Mouse (Mus musculus) heart, embryonic 14.5 days (tissue): ENCODE data around the gene Nek3. TPM values are rescaled to one million over a fixed set of nuclear protein-coding genes. Genes with fewer than 3 reads are reported as not detected.

Experiments
- ATAC-seq: fragments of 200-750 bp; cut with Nextera tagmentation; 2 replicates; pipeline ENCODE4 v1.8.0; 2017; ENCODE audit warnings: low read depth, moderate TSS enrichment; ENCODE audit not compliant: insufficient number of reproducible peaks, insufficient read depth, low FRiP score
- H3K27ac ChIP-seq, 2 experiments: fragments of 200-500 bp in 1 of 2; fragments of 300-500 bp in 1 of 2; sonication (generic) in 1 of 2; replicated peaks in 1 of 2; 2 replicates each; pipeline ENCODE4 v1.5.1; 2012 to 2014; ENCODE audit warnings: low read depth in 2 of 2, low read length in 2 of 2, control low read depth in 1 of 2, mild to moderate bottlenecking in 1 of 2, mixed read lengths in 1 of 2; ENCODE audit not compliant: control insufficient read depth in 1 of 2, insufficient read depth in 1 of 2
- H3K27me3 ChIP-seq: fragments of 300-500 bp; sonication (generic); 2 replicates; pipeline ENCODE4 v1.6.1; 2014; ENCODE audit warnings: mild to moderate bottlenecking, low read length, control low read depth; ENCODE audit not compliant: control insufficient read depth, insufficient read depth
- H3K36me3 ChIP-seq: fragments of 300-500 bp; sonication (generic); 2 replicates; pipeline ENCODE4 v1.6.1; 2014; ENCODE audit warnings: mild to moderate bottlenecking, control low read depth, low read length, mixed read lengths; ENCODE audit not compliant: control insufficient read depth, insufficient read depth
- H3K4me1 ChIP-seq, 2 experiments: fragments of 200-500 bp in 1 of 2; fragments of 300-500 bp in 1 of 2; sonication (generic) in 1 of 2; 2 replicates each; pipeline ENCODE4 v1.6.1; 2012 to 2014; ENCODE audit warnings: low read length in 2 of 2, control low read depth in 1 of 2, mixed read lengths in 1 of 2; ENCODE audit not compliant: control insufficient read depth in 2 of 2, insufficient read depth in 2 of 2
- H3K4me2 ChIP-seq: fragments of 300-500 bp; sonication (generic); 2 replicates; pipeline ENCODE4 v1.6.1; 2014; ENCODE audit warnings: mild to moderate bottlenecking, low read length
- H3K4me3 ChIP-seq, 2 experiments: fragments of 200-500 bp in 1 of 2; fragments of 300-500 bp in 1 of 2; sonication (generic) in 1 of 2; 2 replicates each; pipeline ENCODE4 v1.5.1; 2012 to 2014; ENCODE audit warnings: low read length in 2 of 2, mild to moderate bottlenecking in 2 of 2, control low read depth in 1 of 2, low read depth in 1 of 2, moderate library complexity in 1 of 2; ENCODE audit not compliant: control insufficient read depth in 1 of 2, insufficient read depth in 1 of 2
- H3K9ac ChIP-seq: fragments of 300-500 bp; sonication (generic); 2 replicates; pipeline ENCODE4 v1.6.1; 2014; ENCODE audit warnings: mild to moderate bottlenecking, low read length
- H3K9me3 ChIP-seq: fragments of 300-500 bp; sonication (generic); 2 replicates; pipeline ENCODE4 v1.6.1; 2016; ENCODE audit warnings: low read length, control low read depth; ENCODE audit not compliant: control insufficient read depth
- WGBS: fragments of 180-500 bp; shearing (Covaris S2); extraction: QIAGEN DNeasy Blood & Tissue Kit; methylation state at CpG from one replicate; pipeline ENCODE4 v1.1.7; 2014; 5-methylcytosine and 5-hydroxymethylcytosine counted together
- polyA plus RNA-seq: library from polyadenylated mRNA; unstranded; fragments of >200 nt; fragmentation: Nextera tagmentation; extraction: Ambion mirVana; gene quantifications from 2 replicates; pipeline ENCODE4 v1.2.1, GENCODE M21; 2014

Nek3 gene
- polyA plus RNA-seq = 5.1 and 5.6 TPM in 2 replicates

GRCm38 (mm10) chr8:22166080-22166603, at the start of gene Nek3:
Gene Nek3, minus strand, starts transcription at chr8:22166435.
- Histone ChIP-seq H3K4me1 (peaks cover 0 to 9% of the 10 kb centered on the region in 2 experiments; a peak in 2 of 4 replicates), H3K36me3 (peaks cover 45% of the 10 kb centered on the region), H3K27me3 (no peaks in the 10 kb centered on the region), H3K27ac (peak within 1 kb of the TSS in 1 of 2 experiments; percentile 58; a peak in 2 of 4 replicates), H3K9me3 (no peaks in the 10 kb centered on the region), H3K9ac (peak within 1 kb of the TSS; percentile 74), H3K4me3 (peak within 1 kb of the TSS; percentile 51 to 58), H3K4me2 (peak within 1 kb of the TSS; percentile 73)
- ATAC-seq = peak; percentile 98
- WGBS = under 1% methylated on average over 43 of the region's 43 CpGs

- Histone ChIP-seq H3K27ac (no peak overlapping the region), H3K36me3 (peaks cover 78% of the 10 kb centered on the region), H3K9ac (no peak overlapping the region), H3K9me3 (no peaks in the 10 kb centered on the region), H3K4me3 (no peak overlapping the region), H3K4me2 (no peak overlapping the region), H3K4me1 (no peaks in the 10 kb centered on the region), H3K27me3 (no peaks in the 10 kb centered on the region)
- ATAC-seq = no peak
- WGBS = 85% methylated on average over 10 of the region's 10 CpGs
Observed at GRCm38 (mm10) chr8:22214826-22215225, 48.6 kb upstream of the Nek3 start.

GRCm38 (mm10) chr8:22209012-22209411, 42.8 kb upstream of the Nek3 start:
- Histone ChIP-seq H3K27me3 (no peaks in the 10 kb centered on the region), H3K4me1 (peaks cover 0 to 2% of the 10 kb centered on the region in 2 experiments; a peak in 2 of 4 replicates), H3K36me3 (peaks cover 50% of the 10 kb centered on the region), H3K9me3 (no peaks in the 10 kb centered on the region), H3K9ac (no peak overlapping the region), H3K4me3 (no peak overlapping the region), H3K27ac (peak overlapping the region in 1 of 2 experiments; percentile 64; a peak in 1 of 4 replicates), H3K4me2 (no peak overlapping the region)
- WGBS = 17% methylated on average over 5 of the region's 5 CpGs
- ATAC-seq = peak; percentile 73

- Histone ChIP-seq H3K27me3 (no peaks in the 10 kb centered on the region), H3K27ac (0 out of 4 replicates have a peak overlapping the region, but pooled peaks of 1 of the 2 experiments have one; percentile 67), H3K9ac (no peak overlapping the region), H3K36me3 (peaks cover 53% of the 10 kb centered on the region), H3K4me1 (peaks cover 0 to 2% of the 10 kb centered on the region in 2 experiments; a peak in 2 of 4 replicates), H3K4me2 (no peak overlapping the region), H3K4me3 (no peak overlapping the region), H3K9me3 (no peaks in the 10 kb centered on the region)
- ATAC-seq = no peak
- WGBS = 60% methylated on average over 4 of the region's 4 CpGs
Observed at GRCm38 (mm10) chr8:22207535-22207934, 41.3 kb upstream of the Nek3 start.

- no peaks in the 10 kb centered on the region; the same call in 1 of the 2 replicates for H3K9me3 ChIP-seq
- H3K4me3 ChIP-seq = no peak overlapping the region
- 95% methylated on average over 8 of the region's 8 CpGs for WGBS
- no peak overlapping the region for H3K27ac ChIP-seq
- peaks cover 0 to under 1% of the 10 kb centered on the region in 2 experiments; a peak in 1 of 4 replicates for H3K4me1 ChIP-seq
- no peaks in the 10 kb centered on the region for H3K27me3 ChIP-seq
- H3K4me2 ChIP-seq = no peak overlapping the region
- H3K36me3 ChIP-seq = peaks cover 44% of the 10 kb centered on the region
- no peak for ATAC-seq
- H3K9ac ChIP-seq = no peak overlapping the region
Observed at GRCm38 (mm10) chr8:22199481-22199880, 33.2 kb upstream of the Nek3 start.

GRCm38 (mm10) chr8:22197914-22198313, 31.7 kb upstream of the Nek3 start:
- no peak for ATAC-seq
- H3K27me3 ChIP-seq = no peaks in the 10 kb centered on the region
- H3K36me3 ChIP-seq = peaks cover 32% of the 10 kb centered on the region
- 92% methylated on average over 6 of the region's 6 CpGs for WGBS
- no peaks in the 10 kb centered on the region; the same call in 1 of the 2 replicates for H3K9me3 ChIP-seq
- no peak overlapping the region for H3K4me2 ChIP-seq
- no peak overlapping the region for H3K4me3 ChIP-seq
- H3K27ac ChIP-seq = no peak overlapping the region
- H3K9ac ChIP-seq = no peak overlapping the region
- peaks cover 2 to 6% of the 10 kb centered on the region in 2 experiments; a peak in 3 of 4 replicates for H3K4me1 ChIP-seq

- Histone ChIP-seq H3K4me3 (peak overlapping the region; percentile 81 to 82), H3K9ac (peak overlapping the region; percentile 94), H3K4me1 (peaks cover 2 to 6% of the 10 kb centered on the region in 2 experiments; a peak in 3 of 4 replicates), H3K27ac (peak overlapping the region; percentile 96 to 98), H3K9me3 (no peaks in the 10 kb centered on the region), H3K4me2 (peak overlapping the region; percentile 72), H3K27me3 (no peaks in the 10 kb centered on the region), H3K36me3 (no peaks in the 10 kb centered on the region)
- 0 out of 2 replicates have a peak, but pooled peaks have one; percentile 39 for ATAC-seq
- 13% methylated on average over 12 of the region's 12 CpGs for WGBS
Observed at GRCm38 (mm10) chr8:22193432-22194010, 27.3 kb upstream of the Nek3 start.
